Comparison of ENCODE assay signal across 19 mouse cellular contexts in the genomic region with DNA sequence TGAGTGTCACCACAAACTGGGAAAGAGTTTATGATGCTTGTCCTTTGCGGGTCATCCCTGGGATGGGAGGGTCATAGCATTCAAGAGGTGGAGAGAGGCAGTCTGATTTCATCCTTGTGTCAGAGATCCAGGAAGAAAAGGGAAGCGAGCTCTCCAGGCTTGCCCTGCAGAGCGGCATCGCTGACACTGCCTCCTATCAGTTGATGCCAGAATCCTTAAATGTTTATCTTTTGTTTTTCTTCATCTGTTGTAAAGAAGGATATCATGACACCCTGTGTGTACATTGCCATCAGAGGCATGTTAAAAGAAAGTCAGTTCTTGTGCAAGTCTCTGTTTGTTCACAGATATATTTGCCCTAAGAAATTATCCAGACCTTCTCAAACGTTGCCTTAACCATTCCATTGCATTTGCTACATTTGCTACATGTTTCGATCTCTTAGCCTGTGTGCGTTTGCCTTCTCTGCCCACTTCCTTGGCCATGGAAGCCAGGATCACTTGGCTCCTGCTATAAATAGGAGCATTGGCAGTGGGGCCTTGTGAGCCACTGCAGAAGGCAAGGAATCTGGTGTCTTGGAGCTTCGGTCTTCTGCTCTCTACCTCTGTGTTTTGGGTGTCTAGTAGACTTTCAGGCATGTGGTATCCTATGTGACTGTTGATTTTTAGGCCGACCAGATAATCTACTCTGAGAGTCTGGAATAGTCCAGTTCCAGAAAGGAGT. TPM values are rescaled to one million over a fixed set of nuclear protein-coding genes. Genes with fewer than 3 reads are reported as not detected.
DNase-seq lines count a peak whose midpoint lies in the region; ATAC-seq and TF ChIP-seq lines count a peak whose summit lies in the region.
"Had no signal": no experiment of that assay in that cellular context is flagged by ENCODE, and none has a peak within 500 bp of the region (broad histone marks: within the 10 kb centered on the region; RNA-seq: fewer than 3 reads in every experiment).

No protein-coding gene starts in this region.

- peak overlapping the region; percentile 36 for H3K27ac ChIP-seq in heart, adult 2 months
- H3K27ac ChIP-seq in liver, embryonic 12.5 days, result peak overlapping the region; percentile 55; the same call in 1 of the 2 replicates
- H3K27ac ChIP-seq in liver, embryonic 14.5 days, result peak overlapping the region; percentile 14; the same call in 1 of the 2 replicates
- no peak overlapping the region for H3K27ac ChIP-seq in hindbrain, embryonic 16.5 days (ENCODE audit: low read depth, low read length)
- H3K27ac ChIP-seq: embryonic facial prominence, embryonic 13.5 days; limb, embryonic 15.5 days; neural tube, embryonic 12.5 days had no signal

- H3K27me3 ChIP-seq in heart, adult 2 months (ENCODE audit: control insufficient read depth, insufficient read depth, low read length), result no peaks in the 10 kb centered on the region
- H3K27me3 ChIP-seq in liver, embryonic 12.5 days (replicated peaks), result no peaks in the 10 kb centered on the region
- H3K27me3 ChIP-seq in liver, embryonic 14.5 days (ENCODE audit: control insufficient read depth, insufficient read depth, low read length), result no peaks in the 10 kb centered on the region
- H3K27me3 ChIP-seq in myocyte (ENCODE audit: control insufficient read depth, insufficient read depth, insufficient read length), result no peaks in the 10 kb centered on the region
- no peaks in the 10 kb centered on the region for H3K27me3 ChIP-seq in hindbrain, embryonic 16.5 days (replicated peaks; ENCODE audit: control insufficient read depth, insufficient read depth, low read length)
- H3K27me3 ChIP-seq: embryonic facial prominence, embryonic 13.5 days; heart, embryonic 12.5 days; limb, embryonic 15.5 days; neural tube, embryonic 12.5 days had no signal

- intact Hi-C loops in heart, adult 2 months (cut with DNase I), result loop anchor here (10.0 kb wide), 1 partner anchor 334 kb away; a partner anchor contains a TSS

- peak overlapping the region; percentile 8; the same call in 1 of the 2 replicates for H3K9ac ChIP-seq in heart, adult 2 months (ENCODE audit: low read depth, low read length)
- peak overlapping the region; percentile 10; the same call in 1 of the 2 replicates for H3K9ac ChIP-seq in liver, embryonic 12.5 days
- 0 out of 2 replicates have a peak overlapping the region, but pooled peaks have one; percentile 12 for H3K9ac ChIP-seq in liver, embryonic 14.5 days (replicated peaks)
- no peak overlapping the region; the same call in 1 of the 2 replicates for H3K9ac ChIP-seq in hindbrain, embryonic 16.5 days (ENCODE audit: low read depth, low read length)
- H3K9ac ChIP-seq: heart, embryonic 12.5 days; limb, embryonic 15.5 days; neural tube, embryonic 12.5 days had no signal

- TF ChIP-seq CTCF in heart, adult 2 months (IDR thresholded peaks at IDR 0.05), result no peak
- no peak for TF ChIP-seq CTCF in liver, embryonic 14.5 days (IDR thresholded peaks at IDR 0.05; ENCODE audit: low read depth)

- no peak overlapping the region for H3ac ChIP-seq in myocyte (ENCODE audit: control insufficient read depth, insufficient read length)

- H3K36me3 ChIP-seq in heart, adult 2 months (ENCODE audit: control insufficient read depth, insufficient read depth, low read length), result peaks cover 21% of the 10 kb centered on the region
- H3K36me3 ChIP-seq in liver, embryonic 12.5 days, result peaks cover 21% of the 10 kb centered on the region
- H3K36me3 ChIP-seq in liver, embryonic 14.5 days (replicated peaks; ENCODE audit: control insufficient read depth, insufficient read depth, low read depth), result peaks cover 10% of the 10 kb centered on the region
- no peaks in the 10 kb centered on the region for H3K36me3 ChIP-seq in myocyte (ENCODE audit: control insufficient read depth, insufficient read depth)
- H3K36me3 ChIP-seq in hindbrain, embryonic 16.5 days (ENCODE audit: control insufficient read depth, insufficient read depth, low read length), result peaks cover 7% of the 10 kb centered on the region

- peak overlapping the region; percentile 20 for H3K4me2 ChIP-seq in liver, embryonic 12.5 days
- peak overlapping the region; percentile 92 for H3K4me2 ChIP-seq in liver, embryonic 14.5 days (ENCODE audit: low read depth)
- H3K4me2 ChIP-seq in myocyte (ENCODE audit: low read depth), result peak overlapping the region; percentile 30
- H3K4me2 ChIP-seq in hindbrain, embryonic 16.5 days (ENCODE audit: low read length), result no peak overlapping the region
- H3K4me2 ChIP-seq: embryonic facial prominence, embryonic 13.5 days; heart, embryonic 12.5 days; limb, embryonic 15.5 days had no signal

- TF ChIP-seq EP300 in heart, adult 2 months (IDR thresholded peaks at IDR 0.05; ENCODE audit: insufficient read depth, low read depth, low read length), result no peak
- TF ChIP-seq EP300 in liver, embryonic 14.5 days (IDR thresholded peaks at IDR 0.05; ENCODE audit: low read depth), result peak; percentile 35; the same call in 1 of the 2 replicates

- DNase-seq in heart, adult 2 months, result no peak
- no peak for DNase-seq in heart, adult 8-10 months (ENCODE audit: low spot score)
- no peak for DNase-seq in liver
- DNase-seq in liver, embryonic 14.5 days (ENCODE audit: low read depth in 3 of 3, low spot score in 3 of 3), result no peak
- DNase-seq: cerebellum, adult 9-10 months; kidney, adult 2 months; kidney, postnatal 36 days; layer of hippocampus, adult 9-11 months; lung, postnatal 10 days; right cerebral cortex, postnatal 25 days; thymus, postnatal 36 days had no signal

- H3K4me1 ChIP-seq in heart, adult 2 months (ENCODE audit: control insufficient read depth, insufficient read depth, low read length), result peaks cover 12% of the 10 kb centered on the region
- peaks cover 50% of the 10 kb centered on the region for H3K4me1 ChIP-seq in liver, embryonic 12.5 days
- H3K4me1 ChIP-seq in liver, embryonic 14.5 days (replicated peaks; ENCODE audit: control insufficient read depth in 2 of 2, insufficient read depth in 2 of 2, low read length in 1 of 2), result peaks cover 19 to 29% of the 10 kb centered on the region in 2 experiments
- peaks cover 37% of the 10 kb centered on the region for H3K4me1 ChIP-seq in hindbrain, embryonic 16.5 days (ENCODE audit: control insufficient read depth, insufficient read depth, low read depth, low read length)

- no peak for TF ChIP-seq POLR2A in heart, adult 2 months (IDR thresholded peaks at IDR 0.05; ENCODE audit: insufficient read depth, low read depth, low read length)
- TF ChIP-seq POLR2A in myocyte (IDR thresholded peaks at IDR 0.05; ENCODE audit: insufficient read length, low read depth), result no peak

- no peak overlapping the region for H3K4me3 ChIP-seq in heart, adult 2 months
- H3K4me3 ChIP-seq in liver, embryonic 12.5 days, result no peak overlapping the region
- 0 out of 4 replicates have a peak overlapping the region, but pooled peaks of 1 of the 2 experiments have one; percentile 3 for H3K4me3 ChIP-seq in liver, embryonic 14.5 days (ENCODE audit: insufficient read depth in 1 of 2, low read depth in 2 of 2, low read length in 2 of 2)
- H3K4me3 ChIP-seq in myocyte, result no peak overlapping the region
- H3K4me3 ChIP-seq in hindbrain, embryonic 16.5 days (ENCODE audit: low read length), result no peak overlapping the region
- H3K4me3 ChIP-seq: embryonic facial prominence, embryonic 13.5 days; heart, embryonic 12.5 days; limb, embryonic 15.5 days; neural tube, embryonic 12.5 days had no signal

- no peaks in the 10 kb centered on the region for H3K9me3 ChIP-seq in liver, embryonic 12.5 days (replicated peaks)
- no peaks in the 10 kb centered on the region for H3K9me3 ChIP-seq in liver, embryonic 14.5 days (ENCODE audit: control insufficient read depth, low read length)
- no peaks in the 10 kb centered on the region for H3K9me3 ChIP-seq in hindbrain, embryonic 16.5 days (ENCODE audit: control insufficient read depth, low read length)
- H3K9me3 ChIP-seq: embryonic facial prominence, embryonic 13.5 days; heart, embryonic 12.5 days; limb, embryonic 15.5 days; neural tube, embryonic 12.5 days had no signal

- no peak for ATAC-seq in liver, embryonic 12.5 days
- no peak for ATAC-seq in liver, embryonic 14.5 days (ENCODE audit: insufficient read depth)
- no peak for ATAC-seq in hindbrain, embryonic 16.5 days

- 71% methylated on average over 9 of the region's 9 CpGs for WGBS in heart, adult 2 months
- 62% methylated on average over 9 of the region's 9 CpGs for WGBS in liver, embryonic 12.5 days (ENCODE audit: insufficient replicate concordance)
- 60% methylated on average over 9 of the region's 9 CpGs for WGBS in liver, embryonic 14.5 days (ENCODE audit: insufficient replicate concordance)
- 91% methylated on average over 9 of the region's 9 CpGs for WGBS in hindbrain, embryonic 16.5 days

- H3K79me2 ChIP-seq in heart, adult 2 months (replicated peaks; ENCODE audit: control insufficient read depth, insufficient read depth, low read length), result peaks cover 4% of the 10 kb centered on the region; the same call in 1 of the 2 replicates
- H3K79me2 ChIP-seq in myocyte (ENCODE audit: control insufficient read depth, insufficient read depth), result peaks cover 23% of the 10 kb centered on the region

RNA-seq across cellular contexts. Expression of a gene that starts 2.7 kb away (rescaled TPM):
- 10 to 100 TPM; 24.8 to 27.4 TPM for total RNA-seq in heart, adult 2 months (2021)
- polyA plus RNA-seq in heart, adult 2 months (2012; rRNA removed), result 45.6 and 64.8 TPM in 2 replicates
- 10 to 100 TPM; 23.9 to 27.7 (median 27.2) TPM for total RNA-seq in heart, adult 8-10 months (2022)
- 16.0 and 16.4 TPM in 2 replicates for polyA plus RNA-seq in liver, embryonic 12.5 days (2016; fragmentation: Nextera tagmentation; extraction: Ambion mirVana)
- polyA plus RNA-seq in liver, embryonic 14.5 days (2012; rRNA removed), result 8.4 and 11.7 TPM in 2 replicates
- 7.4 and 9.2 TPM in 2 replicates for polyA plus RNA-seq in liver, embryonic 14.5 days (2014; fragmentation: Nextera tagmentation; extraction: Ambion mirVana)
- 23.0 TPM for polyA plus RNA-seq in myocyte (2012; fragmentation: generic; extraction: Trizol)
- 58.7 and 61.1 TPM in 2 replicates for polyA plus RNA-seq in hindbrain, embryonic 16.5 days (2015; fragmentation: Nextera tagmentation; extraction: Ambion mirVana)

RNA-seq across cellular contexts. Expression of a gene that starts 2.8 kb away (rescaled TPM):
- total RNA-seq in heart, adult 2 months (2021), result 10 to 100 TPM; 56.3 to 60.8 TPM
- polyA plus RNA-seq in heart, adult 2 months (2012; rRNA removed), result 59.1 and 74.2 TPM in 2 replicates
- total RNA-seq in heart, adult 8-10 months (2022), result 10 to 100 TPM; 57.8 to 73.8 (median 70.6) TPM
- polyA plus RNA-seq in liver, embryonic 12.5 days (2016; fragmentation: Nextera tagmentation; extraction: Ambion mirVana), result 45.0 and 49.7 TPM in 2 replicates
- 23.2 and 29.1 TPM in 2 replicates for polyA plus RNA-seq in liver, embryonic 14.5 days (2012; rRNA removed)
- 38.3 and 42.3 TPM in 2 replicates for polyA plus RNA-seq in liver, embryonic 14.5 days (2014; fragmentation: Nextera tagmentation; extraction: Ambion mirVana)
- polyA plus RNA-seq in myocyte (2012; fragmentation: generic; extraction: Trizol), result 53.9 TPM
- 59.0 and 61.6 TPM in 2 replicates for polyA plus RNA-seq in hindbrain, embryonic 16.5 days (2015; fragmentation: Nextera tagmentation; extraction: Ambion mirVana)

RNA-seq across cellular contexts. Expression of a gene that starts 19.6 kb away (rescaled TPM):
- total RNA-seq in heart, adult 2 months (2021), result 100 to 1,000 TPM; 150 to 165 TPM
- polyA plus RNA-seq in heart, adult 2 months (2012; rRNA removed), result 64.0 and 151 TPM in 2 replicates
- total RNA-seq in heart, adult 8-10 months (2022), result 100 to 1,000 TPM; 162 to 173 (median 169) TPM
- 78.4 and 78.5 TPM in 2 replicates for polyA plus RNA-seq in liver, embryonic 12.5 days (2016; fragmentation: Nextera tagmentation; extraction: Ambion mirVana)
- polyA plus RNA-seq in liver, embryonic 14.5 days (2012; rRNA removed), result 23.3 and 29.8 TPM in 2 replicates
- 42.0 and 51.9 TPM in 2 replicates for polyA plus RNA-seq in liver, embryonic 14.5 days (2014; fragmentation: Nextera tagmentation; extraction: Ambion mirVana)
- polyA plus RNA-seq in myocyte (2012; fragmentation: generic; extraction: Trizol), result 25.9 TPM
- polyA plus RNA-seq in hindbrain, embryonic 16.5 days (2015; fragmentation: Nextera tagmentation; extraction: Ambion mirVana), result 85.9 and 91.6 TPM in 2 replicates

RNA-seq across cellular contexts. Expression of a gene that starts 42.3 kb away (rescaled TPM):
- total RNA-seq in heart, adult 2 months (2021), result 10 to 100 TPM; 59.3 to 69.5 TPM
- 34.0 and 58.7 TPM in 2 replicates for polyA plus RNA-seq in heart, adult 2 months (2012; rRNA removed)
- 10 to 100 TPM; 61.1 to 72.6 (median 67.5) TPM for total RNA-seq in heart, adult 8-10 months (2022)
- 48.2 and 49.0 TPM in 2 replicates for polyA plus RNA-seq in liver, embryonic 12.5 days (2016; fragmentation: Nextera tagmentation; extraction: Ambion mirVana)
- 18.2 and 27.5 TPM in 2 replicates for polyA plus RNA-seq in liver, embryonic 14.5 days (2012; rRNA removed)
- 28.1 and 33.3 TPM in 2 replicates for polyA plus RNA-seq in liver, embryonic 14.5 days (2014; fragmentation: Nextera tagmentation; extraction: Ambion mirVana)
- polyA plus RNA-seq in myocyte (2012; fragmentation: generic; extraction: Trizol), result 41.2 TPM
- 40.1 and 51.3 TPM in 2 replicates for polyA plus RNA-seq in hindbrain, embryonic 16.5 days (2015; fragmentation: Nextera tagmentation; extraction: Ambion mirVana)

RNA-seq across cellular contexts. Expression of a gene that starts 42.4 kb away (rescaled TPM):
- total RNA-seq in heart, adult 2 months (2021), result under 1 TPM; 0.36 to 0.60 TPM
- 0.94 TPM in 2 replicates for polyA plus RNA-seq in heart, adult 2 months (2012; rRNA removed)
- under 1 TPM in 3 of 4 experiments, not detected in 1; 0.28 to 0.38 (median 0.28) TPM for total RNA-seq in heart, adult 8-10 months (2022)
- polyA plus RNA-seq in liver, embryonic 12.5 days (2016; fragmentation: Nextera tagmentation; extraction: Ambion mirVana), result 1.6 and 1.7 TPM in 2 replicates
- polyA plus RNA-seq in liver, embryonic 14.5 days (2012; rRNA removed), result 0.23 and 0.57 TPM in 2 replicates
- 0.81 and 0.96 TPM in 2 replicates for polyA plus RNA-seq in liver, embryonic 14.5 days (2014; fragmentation: Nextera tagmentation; extraction: Ambion mirVana)
- polyA plus RNA-seq in myocyte (2012; fragmentation: generic; extraction: Trizol), result 1.1 TPM
- 0.88 and 0.96 TPM in 2 replicates for polyA plus RNA-seq in hindbrain, embryonic 16.5 days (2015; fragmentation: Nextera tagmentation; extraction: Ambion mirVana)
- total RNA-seq: midbrain, postnatal 0 days had no signal
